Mouse (Mus musculus) spleen, embryonic (tissue): ENCODE measurements at regions not wholly inside any gene's neighbourhood (a gene's known extent, or its start where the extent isn't known, plus 50 kb on each side); places are given as distances from the start of the nearest gene placed in this dataset.

ENCODE experiments used
- CTCF ChIA-PET: fragments of 350-600 bp; sonication (Branson Sonifier 250); formaldehyde crosslinking; loops from one replicate; lab custom pipeline; 2022; lab: Charles Lee

GRCm38 (mm10) chr7:129048023-129048422, 208.8 kb upstream of the Plpp4 start:
- CTCF ChIA-PET: no interaction called here

GRCm38 (mm10) chr7:129049726-129050125, 207.1 kb upstream of the Plpp4 start:
- CTCF ChIA-PET: no interaction called here

- CTCF ChIA-PET: no interaction called here
Observed at GRCm38 (mm10) chr7:129050675-129051074, 206.2 kb upstream of the Plpp4 start.

GRCm38 (mm10) chr7:129066891-129067290, 189.9 kb upstream of the Plpp4 start:
- CTCF ChIA-PET: no interaction called here

GRCm38 (mm10) chr7:129068137-129068536, 188.7 kb upstream of the Plpp4 start:
- CTCF ChIA-PET: no interaction called here

- CTCF ChIA-PET: no interaction called here
Observed at GRCm38 (mm10) chr7:129079786-129080185, 177.0 kb upstream of the Plpp4 start.

- CTCF ChIA-PET: no interaction called here
Observed at GRCm38 (mm10) chr7:129091441-129091840, 165.4 kb upstream of the Plpp4 start.

- CTCF ChIA-PET: no interaction called here
Observed at GRCm38 (mm10) chr7:129096374-129097069, 160.3 kb upstream of the Plpp4 start.

- CTCF ChIA-PET: no interaction called here
Observed at GRCm38 (mm10) chr7:129102437-129102836, 154.4 kb upstream of the Plpp4 start.

- CTCF ChIA-PET: no interaction called here
Observed at GRCm38 (mm10) chr7:129134176-129134575, 122.7 kb upstream of the Plpp4 start.

- CTCF ChIA-PET: no interaction called here
Observed at GRCm38 (mm10) chr7:129134661-129135215, 122.1 kb upstream of the Plpp4 start.

GRCm38 (mm10) chr7:129137303-129137990, 119.4 kb upstream of the Plpp4 start:
- CTCF ChIA-PET: no interaction called here

- CTCF ChIA-PET: no interaction called here
Observed at GRCm38 (mm10) chr7:129141942-129142598, 114.8 kb upstream of the Plpp4 start.

GRCm38 (mm10) chr7:129142599-129142949, 114.3 kb upstream of the Plpp4 start:
- CTCF ChIA-PET: no interaction called here

- CTCF ChIA-PET: interaction anchor here (0.6 kb wide), 1 partner anchor 17 kb away, joined by 3 read pairs; no protein-coding TSS in a partner anchor
Observed at GRCm38 (mm10) chr7:129155577-129155976, 101.3 kb upstream of the Plpp4 start.

GRCm38 (mm10) chr7:129169971-129170370, 86.9 kb upstream of the Plpp4 start:
- CTCF ChIA-PET: no interaction called here

GRCm38 (mm10) chr7:129190933-129191332, 65.9 kb upstream of the Plpp4 start:
- CTCF ChIA-PET: no interaction called here

- CTCF ChIA-PET: no interaction called here
Observed at GRCm38 (mm10) chr7:129207029-129207428, 49.8 kb upstream of the Plpp4 start.
